Mouse (Mus musculus) G1E (cell line): Measurements from ENCODE around the gene Tbc1d1. TPM values are rescaled to one million over a fixed set of nuclear protein-coding genes. Genes with fewer than 3 reads are reported as not detected.

Source experiments
- ATAC-seq: 2 replicates; pipeline ENCODE4 v1.8.0; 2016; ENCODE audit warnings: mild to moderate bottlenecking; ENCODE audit not compliant: insufficient number of reproducible peaks, poor library complexity, low FRiP score, severe bottlenecking; ENCODE audit errors: extremely low read depth
- DNase-seq: peaks from one replicate; pipeline ENCODE4 v3.0.0; 2012; ENCODE audit warnings: low spot score
- H3K27me3 ChIP-seq: 2 replicates; pipeline ENCODE4 v1.6.1; 2012; ENCODE audit warnings: mild to moderate bottlenecking, low read length, inconsistent platforms; ENCODE audit not compliant: insufficient read depth
- H3K36me3 ChIP-seq: replicated peaks from 2 replicates; pipeline ENCODE3; 2012; ENCODE audit warnings: mild to moderate bottlenecking, inconsistent platforms
- H3K4me1 ChIP-seq: 2 replicates; pipeline ENCODE4 v1.6.1; 2012; ENCODE audit warnings: low read depth, low read length, inconsistent platforms, mixed read lengths; ENCODE audit not compliant: insufficient read depth
- H3K4me3 ChIP-seq: 2 replicates; pipeline ENCODE4 v1.5.1; 2012; ENCODE audit warnings: low read depth, mild to moderate bottlenecking, inconsistent platforms, low read length, moderate library complexity, mixed read lengths
- H3K9me3 ChIP-seq: replicated peaks from 2 replicates; pipeline ENCODE4 v1.6.1; 2012; ENCODE audit warnings: inconsistent platforms
- CTCF ChIP-seq: IDR thresholded peaks from 2 replicates; pipeline ENCODE4 v1.5.1; 2012; ENCODE audit warnings: low read depth, low read length, inconsistent platforms, mixed read lengths
- GATA1 ChIP-seq: IDR thresholded peaks from 2 replicates; pipeline ENCODE4 v1.6.1; 2012; ENCODE audit warnings: borderline replicate concordance, low read length, inconsistent platforms, mixed read lengths
- GATA2 ChIP-seq: IDR thresholded peaks from 2 replicates; pipeline ENCODE4 v1.6.1; 2012; ENCODE audit warnings: low read depth, low read length, inconsistent platforms, borderline replicate concordance
- POLR2AphosphoS5 ChIP-seq: IDR thresholded peaks from 2 replicates; pipeline ENCODE4 v1.6.1; 2012; ENCODE audit warnings: low read depth, low read length, inconsistent platforms; ENCODE audit not compliant: insufficient replicate concordance
- TAL1 ChIP-seq: conservative IDR thresholded peaks from 2 replicates; pipeline ENCODE4 v1.6.1; 2012; ENCODE audit warnings: low read depth, low read length, inconsistent platforms, mixed read lengths
- polyA plus RNA-seq: library from polyadenylated mRNA; stranded (reverse); fragments of >175 nt; gene quantifications from 2 replicates; pipeline ENCODE4 v1.2.3, GENCODE M21; 2012
- total RNA-seq, 2 experiments: library from RNA; stranded (forward) in 1 of 2; stranded (reverse) in 1 of 2; fragments of 200-1000 nt in 1 of 2; fragments of >200 nt in 1 of 2; fragmentation: Nextera tagmentation in 1 of 2; gene quantifications; 2 replicates each; pipeline ENCODE4 v1.2.3; 2014 to 2017

Tbc1d1 gene
- total and polyA plus RNA-seq, 3 experiments = 4.2 to 17.3 (median 11.7) TPM

GRCm38 (mm10) chr5:64125783-64126182 lies 30.3 kb upstream of the Tbc1d1 start:
- ATAC-seq = no peak
- Histone ChIP-seq H3K4me1 (no peaks in the 10 kb centered on the region), H3K36me3 (peaks cover 46% of the 10 kb centered on the region), H3K9me3 (no peaks in the 10 kb centered on the region), H3K4me3 (no peak overlapping the region), H3K27me3 (no peaks in the 10 kb centered on the region)
- no peak for DNase-seq
- no peak for TF ChIP-seq POLR2AphosphoS5
- TF ChIP-seq GATA2 = no peak
- TF ChIP-seq TAL1 = no peak
- no peak for TF ChIP-seq GATA1
- no peak for TF ChIP-seq CTCF

DNA sequence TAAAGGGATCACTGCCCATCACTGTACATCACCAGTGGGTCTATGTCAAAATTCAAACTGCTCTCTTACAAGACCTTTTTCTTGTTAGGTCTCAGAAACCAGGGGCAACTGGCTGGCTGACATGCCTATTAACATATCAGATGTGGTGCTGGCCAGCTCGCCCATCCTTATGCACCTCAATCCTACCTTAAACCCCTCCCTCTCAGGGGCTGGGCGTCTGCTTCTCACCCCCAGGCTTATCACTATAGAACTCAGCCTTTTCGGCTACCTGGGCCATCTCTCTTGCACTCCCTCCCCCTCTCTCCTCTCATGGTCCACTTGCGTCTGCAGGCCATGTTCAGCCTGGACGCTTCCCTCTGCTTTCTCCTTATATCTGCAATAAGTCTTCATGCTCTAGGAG lies 24.6 kb upstream of the Tbc1d1 start:
- Histone ChIP-seq H3K4me1 (no peaks in the 10 kb centered on the region), H3K27me3 (peaks cover 5% of the 10 kb centered on the region; the same call in 1 of the 2 replicates), H3K36me3 (peaks cover 31% of the 10 kb centered on the region), H3K4me3 (no peak overlapping the region), H3K9me3 (no peaks in the 10 kb centered on the region)
- DNase-seq = no peak
- ATAC-seq = no peak
- TF ChIP-seq CTCF (no peak), GATA1 (no peak), GATA2 (no peak)

- Histone ChIP-seq H3K9me3 (no peaks in the 10 kb centered on the region), H3K4me3 (no peak overlapping the region), H3K4me1 (no peaks in the 10 kb centered on the region), H3K27me3 (peaks cover 5% of the 10 kb centered on the region; the same call in 1 of the 2 replicates), H3K36me3 (peaks cover 14% of the 10 kb centered on the region)
- ATAC-seq = no peak
- TF ChIP-seq POLR2AphosphoS5 (no peak), CTCF (no peak), GATA2 (no peak), TAL1 (no peak), GATA1 (no peak)
- no peak for DNase-seq
Measured at GRCm38 (mm10) chr5:64133901-64134300, 22.2 kb upstream of the Tbc1d1 start.

DNA sequence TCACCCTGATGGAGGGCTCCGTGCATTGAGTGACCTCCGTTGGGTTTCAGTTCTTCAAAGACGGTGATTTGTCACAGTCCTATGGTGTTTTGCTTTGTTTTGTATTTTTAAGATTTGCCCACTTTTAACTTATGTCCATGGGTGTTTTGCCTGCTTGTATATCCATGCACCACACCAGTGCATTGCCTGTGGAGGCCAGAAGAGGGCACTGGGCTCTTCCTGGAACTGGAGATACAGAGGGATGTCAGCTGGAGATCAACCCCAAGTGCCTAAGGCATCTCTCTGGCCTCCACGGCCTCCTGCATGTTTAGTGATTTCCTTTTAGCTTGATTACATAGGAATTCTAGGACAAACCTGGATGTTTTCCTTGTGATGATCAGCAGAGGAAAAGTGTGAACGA lies 19.8 kb upstream of the Tbc1d1 start:
- Histone ChIP-seq H3K4me1 (no peaks in the 10 kb centered on the region), H3K4me3 (no peak overlapping the region), H3K36me3 (no peaks in the 10 kb centered on the region), H3K9me3 (no peaks in the 10 kb centered on the region), H3K27me3 (peaks cover 5% of the 10 kb centered on the region; the same call in 1 of the 2 replicates)
- ATAC-seq (no peak), DNase-seq (no peak)
- TF ChIP-seq POLR2AphosphoS5 (no peak), TAL1 (no peak), CTCF (peak; percentile 23; the same call in 1 of the 2 replicates)

GRCm38 (mm10) chr5:64140202-64140601 lies 15.9 kb upstream of the Tbc1d1 start:
- Histone ChIP-seq H3K27me3 (peaks cover 3% of the 10 kb centered on the region), H3K4me1 (no peaks in the 10 kb centered on the region), H3K9me3 (no peaks in the 10 kb centered on the region), H3K36me3 (no peaks in the 10 kb centered on the region), H3K4me3 (no peak overlapping the region)
- no peak for TF ChIP-seq GATA1
- TF ChIP-seq CTCF = no peak
- no peak for TF ChIP-seq GATA2
- TF ChIP-seq TAL1 = no peak
- no peak for TF ChIP-seq POLR2AphosphoS5
- no peak for DNase-seq
- ATAC-seq = no peak

GRCm38 (mm10) chr5:64144315-64144714 lies 11.8 kb upstream of the Tbc1d1 start:
- peaks cover 16% of the 10 kb centered on the region for H3K27me3 ChIP-seq
- no peaks in the 10 kb centered on the region for H3K9me3 ChIP-seq
- no peaks in the 10 kb centered on the region for H3K36me3 ChIP-seq
- TF ChIP-seq GATA2 (no peak), GATA1 (no peak), POLR2AphosphoS5 (no peak), TAL1 (no peak), CTCF (no peak)
- ATAC-seq (no peak), DNase-seq (no peak)
- H3K4me1 ChIP-seq = no peaks in the 10 kb centered on the region
- no peak overlapping the region for H3K4me3 ChIP-seq

GRCm38 (mm10) chr5:64146384-64147005 lies 9.6 kb upstream of the Tbc1d1 start:
- no peak for ATAC-seq

More at GRCm38 (mm10) chr5:64146384-64147005, 9.6 kb upstream of the Tbc1d1 start:
- H3K27me3 ChIP-seq = peaks cover 23% of the 10 kb centered on the region
- no peak for DNase-seq
- no peak overlapping the region for H3K4me3 ChIP-seq
- H3K9me3 ChIP-seq = no peaks in the 10 kb centered on the region
- no peaks in the 10 kb centered on the region for H3K36me3 ChIP-seq
- H3K4me1 ChIP-seq = peaks cover 6% of the 10 kb centered on the region
- TF ChIP-seq GATA1 (no peak), POLR2AphosphoS5 (no peak), GATA2 (no peak), TAL1 (no peak), CTCF (no peak)
